Mouse (Mus musculus) liver, adult (tissue): ENCODE data around the gene Vmn2r12.
"Not testable (repeated sequence)": the region's sequence is repeated elsewhere in the genome, so short reads cannot be mapped to it uniquely, and the experiment has no call there.

Source experiments
- GATA4 ChIP-seq: IDR thresholded peaks from 2 replicates; pipeline ENCODE4 v1.6.1; 2014; ENCODE audit warnings: mild to moderate bottlenecking, low read length; ENCODE audit not compliant: insufficient replicate concordance

The Vmn2r12 gene

GRCm38 (mm10) chr5:109097850-109098249, at the start of gene Vmn2r12:
TSS of gene Vmn2r12 (minus strand) at chr5:109097950.
- TF ChIP-seq GATA4: not testable (repeated sequence)

- no peak for TF ChIP-seq GATA4
These were observed 41.8 kb upstream of the Vmn2r12 start for GRCm38 (mm10) chr5:109139546-109139945.

- no peak for TF ChIP-seq GATA4
These were observed 39.0 kb upstream of the Vmn2r12 start for GRCm38 (mm10) chr5:109136731-109137130.

GRCm38 (mm10) chr5:109059469-109059868, 38.3 kb downstream of the Vmn2r12 start, which contains the start of gene Vmn2r11:
TSS of gene Vmn2r11 (minus strand) at chr5:109059569.
- TF ChIP-seq GATA4: not testable (repeated sequence)

- TF ChIP-seq GATA4: no peak
These were observed 42.5 kb downstream of the Vmn2r12 start for GRCm38 (mm10) chr5:109055286-109055685.
